Mouse (Mus musculus) neutrophil, adult 5-6 weeks (primary cell): ENCODE results near the gene Cdc42bpb. TPM values are rescaled to one million over a fixed set of nuclear protein-coding genes. Genes with fewer than 3 reads are reported as not detected.

Experiments
- ATAC-seq: fragments of 151-379, 151-347 bp; 2 replicates; pipeline ENCODE4 v1.8.0; 2017; ENCODE audit warnings: mild to moderate bottlenecking, moderate TSS enrichment; ENCODE audit not compliant: insufficient number of reproducible peaks, poor library complexity, low FRiP score, severe bottlenecking; ENCODE audit errors: extremely low read depth
- total RNA-seq: library from RNA; stranded (forward); fragments of 200-1000 nt; gene quantifications from 2 replicates; pipeline ENCODE4 v1.2.3, GENCODE M21; 2017

Gene Cdc42bpb
- total RNA-seq, 1 experiment from 2014 or later, result 4.8 TPM

DNA sequence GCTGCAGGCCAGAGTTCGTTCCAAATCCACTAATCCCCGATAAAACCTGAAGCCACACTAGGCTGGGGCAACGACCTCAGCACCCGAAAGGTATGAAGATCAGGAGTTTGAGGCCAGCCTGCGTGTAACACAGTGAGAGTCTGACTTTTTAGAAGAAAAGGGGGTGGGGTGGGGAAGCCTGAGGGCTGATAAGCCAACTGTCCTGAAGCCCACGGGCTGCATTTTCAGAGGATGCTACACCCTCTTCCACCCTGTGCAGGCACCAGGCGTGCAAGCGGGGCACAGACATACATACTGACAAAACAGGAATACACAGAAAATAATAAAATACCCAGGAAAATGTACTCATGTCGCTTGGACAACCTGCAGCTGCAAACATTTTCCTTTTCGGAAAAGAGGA lies 65.7 kb downstream of the Cdc42bpb start:
- no peak for ATAC-seq

DNA sequence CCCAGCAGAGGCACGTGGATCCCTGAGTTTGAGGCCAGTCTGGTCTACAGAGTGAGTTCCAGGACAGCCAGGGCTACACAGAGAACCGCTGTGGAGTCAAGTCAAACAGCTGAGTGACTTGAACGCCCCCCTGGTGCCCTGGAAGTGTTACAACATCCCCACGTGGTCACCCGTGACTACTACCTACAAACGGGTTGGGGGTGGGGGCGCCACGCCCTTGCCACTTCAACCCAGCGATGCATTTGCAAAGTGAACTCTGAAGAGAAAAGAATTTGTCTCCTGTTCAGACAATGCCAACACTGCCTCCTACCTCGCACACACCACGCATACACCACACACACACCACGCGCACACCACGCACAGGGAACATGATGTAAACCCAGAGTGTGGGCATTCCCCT lies 67.6 kb downstream of the Cdc42bpb start:
- no peak for ATAC-seq

DNA sequence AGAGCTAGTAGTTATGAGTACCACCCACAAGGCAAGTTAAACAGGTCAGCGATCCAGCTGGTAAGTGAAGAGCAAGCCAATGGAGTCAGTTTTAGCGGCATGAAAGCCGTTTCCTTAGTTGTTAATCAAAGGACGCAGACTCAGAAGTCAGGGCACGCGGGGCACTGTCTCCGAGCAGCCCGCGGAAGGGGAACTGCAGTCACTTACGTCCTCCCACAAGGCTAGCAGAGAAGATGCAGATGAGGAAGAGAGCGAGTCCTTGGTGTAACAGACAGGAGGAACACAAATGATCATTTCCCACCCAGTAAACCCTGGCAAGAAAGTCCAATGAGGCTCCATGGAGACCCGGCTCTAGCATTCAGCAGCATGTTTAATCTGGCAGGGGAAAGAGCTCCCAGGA lies 68.3 kb downstream of the Cdc42bpb start:
- ATAC-seq, result no peak

DNA sequence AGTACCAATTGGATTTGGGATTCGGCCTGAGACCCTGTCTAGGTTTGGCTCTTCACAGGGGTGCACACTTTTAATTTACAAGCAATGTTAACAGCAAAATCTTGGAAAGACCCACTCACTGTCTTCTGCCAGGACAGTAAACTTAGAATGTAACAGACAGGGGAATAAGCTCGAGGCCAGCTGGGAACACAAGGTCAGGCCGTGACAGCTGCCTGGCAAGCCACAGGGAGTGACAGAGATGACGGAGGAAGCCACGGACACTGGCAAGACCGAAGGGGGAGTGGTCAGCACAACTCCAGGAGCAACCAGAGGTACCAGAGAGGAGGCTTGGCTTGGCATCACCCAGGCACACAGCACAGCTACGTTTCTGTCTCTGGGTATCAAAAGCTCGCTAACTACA lies 70.7 kb downstream of the Cdc42bpb start:
- no peak for ATAC-seq

DNA sequence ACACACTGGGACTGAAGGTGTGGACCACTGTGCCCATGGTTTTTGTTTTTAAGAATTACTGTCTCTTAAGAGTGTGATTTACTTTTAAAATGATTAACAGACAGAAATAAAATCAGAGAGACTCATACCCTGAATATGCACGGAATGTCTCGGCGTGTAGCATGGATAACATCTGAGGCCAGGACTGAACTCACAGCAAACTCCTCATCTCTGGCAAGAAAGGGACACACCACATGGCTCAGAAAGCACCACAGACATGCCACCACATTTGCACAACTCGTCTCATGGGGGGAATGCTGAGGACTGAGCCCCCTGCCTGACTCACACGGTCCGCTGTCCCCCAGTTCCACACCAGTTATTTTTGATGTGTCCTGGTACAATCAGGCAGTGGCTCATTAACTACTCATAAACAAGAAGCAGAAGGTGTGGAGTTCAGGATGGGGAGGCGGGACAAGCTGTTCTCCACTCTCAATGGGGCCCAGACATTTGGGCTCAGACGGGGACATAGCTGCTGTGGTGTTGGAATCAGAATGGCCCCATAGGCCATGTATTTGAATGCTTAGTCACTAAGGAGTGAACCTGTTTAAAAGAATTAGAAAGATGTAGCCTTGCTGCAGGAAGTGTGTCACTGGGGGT lies 73.7 kb downstream of the Cdc42bpb start:
- ATAC-seq, result no peak

DNA sequence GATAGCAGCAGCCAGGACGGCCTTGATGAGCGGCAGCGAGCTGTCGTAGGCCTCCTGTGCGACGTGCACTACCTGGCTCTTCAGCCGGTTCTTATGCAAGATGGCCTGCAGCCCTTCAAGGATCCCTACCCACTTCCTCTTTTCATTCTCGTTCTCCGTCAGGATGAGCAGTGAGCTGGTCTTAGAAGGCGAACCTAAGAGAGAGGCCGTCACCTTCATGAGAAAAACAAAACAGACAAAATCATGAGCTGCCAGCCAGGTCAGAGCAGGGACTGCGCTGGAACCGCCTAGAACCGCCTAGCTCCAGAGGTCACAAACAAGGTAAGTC lies 75.5 kb downstream of the Cdc42bpb start:
- no peak for ATAC-seq

DNA sequence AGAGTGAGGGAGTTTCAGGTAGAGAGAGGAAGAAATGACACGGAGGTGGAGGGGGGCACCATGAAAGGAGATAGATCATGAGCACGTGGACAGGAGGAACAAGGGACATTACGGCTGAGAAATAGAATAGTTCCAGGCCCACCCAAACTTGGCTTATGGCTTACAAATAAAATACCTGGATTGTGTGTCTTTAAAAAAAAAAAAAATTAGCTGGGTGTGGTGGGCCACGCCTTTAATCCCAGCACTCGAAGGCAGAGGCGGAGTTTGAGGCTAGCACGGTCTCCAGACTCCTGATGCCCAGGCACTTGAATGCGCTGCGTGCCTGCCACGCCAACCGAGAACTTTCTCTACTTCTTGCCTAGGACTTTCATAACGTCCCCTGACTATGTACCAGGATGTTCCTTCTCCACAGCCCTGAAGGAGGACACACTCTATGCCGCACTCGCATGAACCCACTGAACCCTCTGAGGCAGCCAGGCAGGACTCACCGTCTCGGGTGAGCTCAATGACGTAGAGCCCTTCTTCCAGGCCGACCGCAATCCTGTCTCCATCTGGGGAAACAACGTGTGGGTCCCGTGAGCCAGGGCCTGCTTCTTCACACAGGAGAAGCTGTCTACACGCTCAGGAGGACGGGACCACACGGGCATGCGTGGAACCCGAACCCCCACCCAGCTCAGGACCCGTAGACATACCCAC lies 76.0 kb downstream of the Cdc42bpb start:
- no peak for ATAC-seq

DNA sequence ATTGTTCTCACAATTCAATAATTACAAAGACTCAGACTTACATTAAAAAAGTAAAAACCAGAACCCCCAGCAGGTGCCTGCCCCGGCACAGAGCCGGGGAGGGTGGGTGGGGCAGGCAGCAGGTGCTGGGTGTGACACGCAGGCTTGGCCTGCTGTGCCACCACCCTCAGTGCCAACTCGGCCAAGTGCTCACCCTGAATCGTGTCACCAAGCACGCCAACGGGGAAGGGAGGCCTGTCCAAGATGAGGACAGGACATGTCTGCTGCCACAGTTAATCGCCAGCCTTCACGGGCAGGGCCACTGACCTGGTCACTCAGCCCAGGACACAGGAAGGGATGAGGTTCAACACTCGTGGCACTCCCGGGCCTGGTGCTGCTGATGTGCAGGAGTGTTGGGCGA lies 84.5 kb downstream of the Cdc42bpb start:
- no peak for ATAC-seq

DNA sequence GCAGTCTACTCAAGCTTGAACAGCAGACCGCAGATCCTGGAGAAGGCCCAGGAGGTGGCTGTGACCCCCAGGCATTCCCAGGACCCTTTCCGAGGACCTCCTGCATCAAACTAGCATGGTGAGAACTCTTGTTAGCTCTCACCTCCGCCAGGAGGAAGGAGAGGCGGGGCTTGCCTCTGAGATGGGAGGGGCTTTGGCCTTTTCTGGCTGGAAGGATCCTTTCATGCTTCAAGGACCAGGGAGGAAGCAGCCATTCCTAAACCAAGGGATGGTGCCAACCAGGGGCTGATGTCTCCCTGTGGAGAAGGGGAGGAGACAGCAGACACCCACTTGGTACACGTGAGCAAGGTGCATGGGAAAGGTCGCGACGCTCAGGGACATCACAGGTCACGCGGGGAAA lies 93.0 kb downstream of the Cdc42bpb start:
- no peak for ATAC-seq

DNA sequence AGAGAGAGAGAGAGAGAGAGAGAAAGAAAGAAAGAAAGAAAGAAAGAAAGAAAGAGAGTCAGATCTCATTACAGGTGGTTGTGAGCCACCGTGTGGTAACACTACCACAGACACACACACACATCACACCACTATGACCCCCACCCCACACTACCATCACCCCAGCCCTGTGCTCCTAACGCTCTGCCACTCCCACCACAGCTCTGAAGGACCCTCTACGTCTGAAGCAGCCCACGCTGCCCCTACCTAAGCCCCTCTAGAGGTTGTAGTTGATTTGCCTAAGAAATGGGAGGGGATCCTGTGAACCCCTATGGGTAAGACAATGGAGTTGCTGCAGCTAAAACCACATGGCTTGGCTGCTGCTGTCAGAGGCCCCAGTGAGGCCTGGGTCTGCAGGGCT lies 93.9 kb downstream of the Cdc42bpb start:
- no peak for ATAC-seq

DNA sequence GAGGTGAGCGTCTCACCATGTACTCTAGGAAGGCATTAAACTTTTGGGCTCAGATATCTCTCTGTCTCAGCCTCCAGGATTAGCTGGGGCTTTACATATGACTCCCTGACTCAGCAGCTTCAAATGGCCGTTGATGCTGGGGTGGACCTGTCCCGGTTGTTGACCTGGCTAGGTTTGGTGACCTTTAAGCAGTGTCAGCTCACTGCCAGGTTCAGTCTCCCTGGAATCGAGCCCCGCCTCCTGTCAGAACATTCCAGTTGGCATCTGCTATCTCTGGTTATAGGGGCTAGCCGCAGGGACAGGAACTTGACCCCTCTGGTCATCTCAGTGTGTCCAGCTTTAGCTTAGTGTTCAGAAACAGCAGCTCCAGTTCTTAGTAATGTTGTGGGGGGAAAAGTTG lies 101.1 kb downstream of the Cdc42bpb start:
- no peak for ATAC-seq

DNA sequence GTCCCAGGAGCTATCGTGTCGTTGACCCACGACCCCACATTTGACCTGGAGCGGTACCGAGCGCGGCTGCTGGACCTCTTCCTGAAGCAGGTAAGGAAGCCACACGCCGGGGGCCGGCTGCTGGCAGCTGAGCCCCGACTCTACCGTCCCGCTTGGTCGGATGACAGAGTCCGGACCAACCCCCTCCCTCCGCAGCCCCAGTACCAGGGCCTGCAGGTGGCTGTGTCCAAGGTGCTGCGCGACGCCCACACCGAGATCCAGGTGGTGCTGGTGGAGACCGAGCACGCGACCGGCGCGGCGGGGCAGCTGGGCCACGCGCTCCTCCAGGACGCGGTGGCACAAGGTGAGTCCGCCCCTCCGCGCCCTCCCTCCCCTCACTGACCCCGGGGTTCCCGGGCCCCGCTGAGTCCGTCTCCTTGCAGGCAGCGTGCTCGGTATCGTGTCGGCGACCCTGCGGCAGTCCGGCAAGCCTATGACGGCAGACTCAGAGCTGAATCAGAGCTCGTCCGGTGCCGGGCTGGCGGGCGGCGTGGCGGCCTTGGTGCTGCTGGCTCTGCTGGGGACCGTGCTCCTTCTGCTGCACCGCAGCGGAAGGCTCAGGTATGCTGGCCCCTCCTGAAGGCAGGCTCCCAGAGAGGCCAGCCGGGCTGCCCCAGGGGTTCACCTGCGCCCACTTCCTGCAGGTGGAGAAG lies 102.2 kb downstream of the Cdc42bpb start:
- no peak for ATAC-seq

DNA sequence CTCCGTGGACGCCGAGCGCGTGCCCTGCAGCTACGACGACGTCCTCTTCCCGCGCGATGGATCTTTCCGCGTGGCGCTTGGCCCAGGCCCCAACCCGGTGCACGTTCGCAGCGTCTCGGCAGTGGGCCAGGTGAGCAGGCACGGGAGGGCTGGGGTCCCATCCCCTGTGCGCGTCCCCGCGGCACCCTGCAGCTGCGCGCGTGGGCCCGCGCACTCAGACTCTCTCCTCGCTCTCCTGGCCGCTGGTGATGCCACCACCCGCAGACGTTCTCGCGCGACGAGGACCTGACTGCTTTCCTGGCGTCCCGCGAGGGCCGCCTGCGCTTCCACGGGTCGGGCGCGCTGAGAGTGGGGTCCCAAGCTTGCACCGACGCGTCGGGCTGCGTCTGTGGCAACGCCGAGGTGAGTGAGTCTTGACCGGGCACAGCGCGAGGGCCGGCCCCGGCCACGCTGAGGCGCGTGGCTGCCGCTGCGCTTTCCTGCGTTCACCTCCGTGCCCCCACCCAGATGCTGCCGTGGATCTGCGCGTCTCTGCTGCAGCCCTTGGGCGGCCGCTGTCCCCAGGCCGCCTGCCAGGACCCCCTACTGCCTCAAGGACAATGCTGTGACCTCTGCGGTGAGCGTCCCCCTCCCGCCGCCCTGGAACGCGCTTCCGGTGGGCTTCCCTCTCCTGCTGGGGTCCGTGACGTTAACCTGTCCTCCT lies 102.9 kb downstream of the Cdc42bpb start:
- no peak for ATAC-seq

DNA sequence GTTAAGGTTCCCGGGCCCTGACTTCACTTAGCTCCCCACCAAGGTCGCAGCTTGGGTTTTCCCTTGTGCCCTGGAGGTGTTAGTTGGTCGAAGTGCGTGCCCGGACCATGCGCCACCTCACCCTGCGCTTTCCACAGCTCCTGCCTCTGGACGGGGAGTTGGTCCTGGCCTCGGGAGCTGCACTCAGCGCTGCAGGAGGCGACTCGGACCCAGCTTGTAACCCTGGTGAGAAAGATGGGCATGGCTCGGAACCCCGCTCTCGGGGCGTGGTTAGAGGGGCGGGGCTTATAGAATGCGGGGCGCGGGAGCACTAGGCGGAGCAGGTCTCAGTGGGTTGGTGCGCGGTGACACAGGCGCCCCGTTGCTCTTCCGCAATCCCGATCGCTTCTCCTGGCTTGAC lies 103.5 kb downstream of the Cdc42bpb start:
- no peak for ATAC-seq

DNA sequence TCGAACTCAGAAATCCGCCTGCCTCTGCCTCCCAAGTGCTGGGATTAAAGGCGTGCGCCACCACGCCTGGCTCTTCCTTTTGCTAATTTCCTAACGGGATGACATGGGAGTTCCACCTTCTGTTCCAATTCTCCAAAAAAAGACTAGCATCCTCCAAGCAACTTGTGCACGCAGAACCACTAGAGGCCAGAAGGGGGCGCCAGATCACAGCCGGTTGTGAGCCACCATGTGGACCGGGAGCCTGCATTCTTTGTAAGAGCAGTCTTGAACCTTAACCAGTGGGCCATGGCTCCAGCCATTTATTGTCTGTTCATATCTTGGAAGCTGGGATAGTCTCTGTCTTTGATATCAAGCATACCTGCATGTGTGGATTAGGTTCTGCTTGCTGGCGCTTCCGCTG lies 105.1 kb downstream of the Cdc42bpb start:
- ATAC-seq, result no peak

DNA sequence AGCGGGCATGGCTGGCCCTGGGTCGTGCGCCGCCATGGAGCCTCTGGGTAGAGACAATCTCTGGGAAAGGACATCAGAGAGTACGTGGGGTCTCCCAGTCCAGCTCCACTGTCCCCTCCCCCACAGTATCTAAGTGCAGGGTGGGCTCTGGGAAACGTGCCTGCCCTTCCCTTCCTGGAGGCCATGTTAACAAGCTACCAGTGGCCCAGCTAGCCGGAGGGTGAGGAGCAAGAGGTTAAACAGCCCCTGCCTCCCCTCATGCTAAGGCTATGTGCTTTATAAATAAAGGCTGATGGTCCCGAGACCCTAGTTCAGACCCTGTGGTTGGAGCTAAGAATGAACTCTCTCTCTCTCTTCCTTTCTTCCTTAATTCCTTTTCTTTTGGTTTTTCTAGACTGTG lies 105.6 kb downstream of the Cdc42bpb start:
- no peak for ATAC-seq

DNA sequence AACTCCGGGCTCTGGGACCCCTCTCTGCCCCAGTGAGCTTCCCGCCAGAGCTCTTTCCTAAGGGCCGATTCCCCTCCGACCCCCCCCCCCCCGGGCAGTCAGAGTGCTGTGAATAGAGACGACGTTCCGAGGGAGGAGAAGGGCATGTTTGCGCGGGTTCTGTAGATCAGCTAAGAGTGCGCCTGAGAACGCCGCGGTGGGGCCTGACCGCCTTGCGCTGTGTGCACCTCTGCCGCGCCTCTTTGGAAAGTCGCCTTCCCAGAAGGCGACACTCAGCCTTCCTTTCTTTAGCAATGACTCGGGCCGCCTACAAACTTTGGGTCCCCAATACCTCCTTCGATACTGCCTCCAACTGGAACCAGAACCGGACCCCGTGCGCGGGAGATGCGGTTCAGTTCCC lies 106.1 kb downstream of the Cdc42bpb start:
- ATAC-seq, result no peak

DNA sequence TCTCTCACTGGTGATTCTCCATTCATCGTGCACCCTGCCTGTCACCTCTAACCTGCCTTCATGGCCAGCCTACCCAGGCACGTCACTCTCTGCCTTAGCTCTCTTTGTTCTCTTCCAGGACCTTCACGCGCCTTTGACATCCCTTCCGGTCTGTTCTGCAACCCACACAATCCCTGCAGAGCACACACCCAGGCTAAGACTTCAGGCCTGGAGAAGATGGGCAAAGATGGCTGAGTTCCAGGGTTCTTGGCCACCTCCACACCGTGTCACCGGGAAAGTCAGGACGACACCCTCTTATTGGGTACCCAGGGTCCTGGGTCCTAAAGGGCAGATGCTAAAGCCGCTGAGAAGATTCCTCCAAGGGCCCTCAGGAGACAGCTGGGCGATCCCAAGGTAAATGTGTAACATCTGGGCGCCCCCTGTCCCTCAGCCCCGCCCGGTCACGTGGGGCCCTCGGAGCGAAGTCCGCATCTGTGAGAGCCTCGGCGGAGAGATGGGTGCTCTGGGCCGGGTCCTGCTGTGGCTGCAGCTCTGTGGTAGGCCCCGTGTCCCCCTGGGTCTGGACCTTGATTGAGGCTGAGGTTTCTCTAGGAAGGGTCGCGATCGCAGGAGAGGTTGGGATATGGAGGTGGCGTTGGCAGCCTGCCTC lies 106.8 kb downstream of the Cdc42bpb start, which contains the start of gene Amn:
Amn (plus strand) TSS at position 467 of the 649 bp plus-strand sequence.
- ATAC-seq, result no peak

DNA sequence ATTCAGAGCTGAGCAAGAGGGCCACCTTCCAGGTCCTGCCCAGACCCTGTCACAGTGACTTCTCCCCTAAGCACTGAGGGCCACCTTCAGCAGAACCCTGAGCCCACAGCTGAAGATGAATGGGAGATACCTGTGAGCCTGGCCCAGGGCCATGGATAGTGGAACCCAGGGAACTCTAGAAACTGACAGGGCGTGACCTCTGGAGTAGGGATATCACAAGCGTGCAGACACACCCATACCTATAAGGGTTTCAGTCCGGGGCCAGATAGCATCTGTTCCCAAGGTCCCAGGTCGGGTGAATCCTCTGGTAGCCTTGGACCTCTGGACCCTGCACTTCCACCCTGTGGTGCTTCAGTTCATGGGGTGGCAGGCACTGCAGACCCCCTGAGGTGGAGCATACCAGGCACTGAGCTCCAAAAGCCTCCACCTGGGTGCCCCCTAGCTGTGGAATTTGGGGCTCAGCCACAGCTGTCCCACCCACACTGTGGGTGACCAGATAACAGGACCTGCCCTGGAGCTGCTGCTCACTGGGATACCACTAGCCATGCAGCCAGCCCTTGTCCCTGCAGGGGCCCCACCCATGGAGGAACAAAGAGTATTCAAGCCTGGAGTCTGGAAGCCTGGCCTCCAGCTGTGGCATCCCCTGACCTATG lies 109.7 kb downstream of the Cdc42bpb start:
- ATAC-seq, result no peak
